Comparison of ENCODE assay signal across 12 mouse cellular contexts in genomic region chr10:80668614-80669013, GRCm38 (mm10). TPM values are rescaled to one million over a fixed set of nuclear protein-coding genes. Genes with fewer than 3 reads are reported as not detected.
A peak's percentile ranks its signal among the peaks of the same experiment; 100 is the strongest.
DNase-seq lines count a peak whose midpoint lies in the region; ATAC-seq lines count a peak whose summit lies in the region.
"Had no signal": no experiment of that assay in that cellular context is flagged by ENCODE, and none has a peak within 500 bp of the region (broad histone marks: within the 10 kb centered on the region; RNA-seq: fewer than 3 reads in every experiment).

No protein-coding gene starts in this region.

- H3K4me2 ChIP-seq in kidney, embryonic 14.5 days (replicated peaks; ENCODE audit: low read depth, low read length): no peak overlapping the region
- H3K4me2 ChIP-seq: embryonic facial prominence, embryonic 13.5 days; hindbrain, embryonic 14.5 days; neural tube, embryonic 12.5 days had no signal

- no peaks in the 10 kb centered on the region for H3K9me3 ChIP-seq in kidney, embryonic 14.5 days (ENCODE audit: control insufficient read depth, low read length)
- H3K9me3 ChIP-seq: embryonic facial prominence, embryonic 13.5 days; neural tube, embryonic 12.5 days had no signal

- 88% methylated on average over 11 of the region's 11 CpGs for WGBS in kidney, embryonic 14.5 days

- peak; percentile 63 for DNase-seq in kidney, adult 18-20 months
- DNase-seq in cerebellum, adult 18-20 months: peak; percentile 70 to 83
- peak; percentile 78 to 89 for DNase-seq in gastrocnemius, adult 8-10 months (ENCODE audit: low spot score in 2 of 2)
- peak; percentile 67 for DNase-seq in lung, postnatal 25 days (ENCODE audit: low spot score)
- no peak for DNase-seq in Muller cell, postnatal 12 days (ENCODE audit: inconsistent ontology term)
- no peak for DNase-seq in spleen, adult 12 weeks (ENCODE audit: low spot score)
- no peak for DNase-seq in right cerebral cortex, adult 2 months (ENCODE audit: low spot score in 2 of 2)

- no peak overlapping the region for H3K27ac ChIP-seq in kidney, embryonic 14.5 days (ENCODE audit: low read depth, low read length)
- H3K27ac ChIP-seq: embryonic facial prominence, embryonic 13.5 days; hindbrain, embryonic 14.5 days; macrophage; neural tube, embryonic 12.5 days had no signal

- H3K4me3 ChIP-seq in kidney, embryonic 14.5 days (ENCODE audit: low read length): no peak overlapping the region
- H3K4me3 ChIP-seq: embryonic facial prominence, embryonic 13.5 days; neural tube, embryonic 12.5 days had no signal

- peaks cover 37% of the 10 kb centered on the region for H3K4me1 ChIP-seq in kidney, embryonic 14.5 days (ENCODE audit: control insufficient read depth, insufficient read depth, low read length)

- H3K36me3 ChIP-seq in kidney, embryonic 14.5 days (ENCODE audit: control insufficient read depth, insufficient read depth, low read length): peaks cover 76% of the 10 kb centered on the region

- H3K27me3 ChIP-seq in kidney, embryonic 14.5 days (ENCODE audit: control insufficient read depth, insufficient read depth, low read length): no peaks in the 10 kb centered on the region
- H3K27me3 ChIP-seq: embryonic facial prominence, embryonic 13.5 days; neural tube, embryonic 12.5 days had no signal

- no peak overlapping the region for H3K9ac ChIP-seq in kidney, embryonic 14.5 days (ENCODE audit: low read depth, low read length)
- H3K9ac ChIP-seq: hindbrain, embryonic 14.5 days; neural tube, embryonic 12.5 days had no signal

- ATAC-seq in kidney, embryonic 14.5 days (ENCODE audit: low FRiP score, low TSS enrichment): no peak

RNA-seq across cellular contexts. Expression of gene Mknk2, which starts 9.3 kb away (rescaled TPM):
- polyA plus RNA-seq in kidney, embryonic 14.5 days (2014; fragmentation: Nextera tagmentation; extraction: Ambion mirVana): 68.1 and 99.2 TPM in 2 replicates
- 100 to 1,000 TPM; 226 to 292 (median 253) TPM for total RNA-seq in gastrocnemius, adult 8-10 months (2022)

RNA-seq across cellular contexts. Expression of gene Btbd2, which starts 11.7 kb away (rescaled TPM):
- polyA plus RNA-seq in kidney, embryonic 14.5 days (2014; fragmentation: Nextera tagmentation; extraction: Ambion mirVana): 63.4 and 80.2 TPM in 2 replicates
- 10 to 100 TPM; 36.7 to 40.7 (median 39.7) TPM for total RNA-seq in gastrocnemius, adult 8-10 months (2022)

RNA-seq across cellular contexts. Expression of gene Mob3a, which starts 33.2 kb away (rescaled TPM):
- 23.3 and 34.4 TPM in 2 replicates for polyA plus RNA-seq in kidney, embryonic 14.5 days (2014; fragmentation: Nextera tagmentation; extraction: Ambion mirVana)
- 1 to 10 TPM; 2.6 to 3.6 (median 3.4) TPM for total RNA-seq in gastrocnemius, adult 8-10 months (2022)

RNA-seq across cellular contexts. Expression of gene Izumo4, which starts 33.4 kb away (rescaled TPM):
- 8.5 and 14.6 TPM in 2 replicates for polyA plus RNA-seq in kidney, embryonic 14.5 days (2014; fragmentation: Nextera tagmentation; extraction: Ambion mirVana)
- 1 to 10 TPM; 1.0 to 3.1 (median 2.7) TPM for total RNA-seq in gastrocnemius, adult 8-10 months (2022)

RNA-seq across cellular contexts. Expression of gene Csnk1g2, which starts 46.0 kb away (rescaled TPM):
- 127 and 134 TPM in 2 replicates for polyA plus RNA-seq in kidney, embryonic 14.5 days (2014; fragmentation: Nextera tagmentation; extraction: Ambion mirVana)
- total RNA-seq in gastrocnemius, adult 8-10 months (2022): 100 to 1,000 TPM; 124 to 147 (median 144) TPM

Comparison
In these comparisons a context has a peak if more than half of its experiments do, and no peak if none do; other contexts are left out.
1. DNase-seq: peak in kidney, adult 18-20 months (single experiment), cerebellum, adult 18-20 months (2 of 2), gastrocnemius, adult 8-10 months (2 of 2) and lung, postnatal 25 days (single experiment); none in Muller cell, postnatal 12 days (single experiment), spleen, adult 12 weeks (single experiment) and right cerebral cortex, adult 2 months (0 of 2).